Mouse (Mus musculus) heart, adult 8-10 months (tissue): ENCODE measurements around the gene Nlrp3. TPM values are rescaled to one million over a fixed set of nuclear protein-coding genes. Genes with fewer than 3 reads are reported as not detected.
"Not testable (repeated sequence)": the region's sequence is repeated elsewhere in the genome, so short reads cannot be mapped to it uniquely, and the experiment has no call there.

Experiments used
- DNase-seq: peaks from one replicate; pipeline ENCODE4 v3.0.0; 2022; ENCODE audit warnings: low spot score
- total RNA-seq, 4 experiments: library from RNA; stranded (reverse); gene quantifications; 2 replicates each; pipeline ENCODE4 v1.2.4; 2022

Nlrp3 gene
- total RNA-seq, 4 experiments from 2014 or later, result 0.25 to 0.92 (median 0.43) TPM

- DNase-seq, result no peak
Measured at GRCm38 (mm10) chr11:59531562-59531961, 9.8 kb upstream of the Nlrp3 start.

GRCm38 (mm10) chr11:59537218-59538130 is 3.9 kb upstream of the Nlrp3 start:
- DNase-seq, result no peak

- peak; percentile 43 for DNase-seq
Measured at GRCm38 (mm10) chr11:59538387-59538786, 3.0 kb upstream of the Nlrp3 start.

GRCm38 (mm10) chr11:59540123-59540522 is 1.2 kb upstream of the Nlrp3 start:
- no peak for DNase-seq

GRCm38 (mm10) chr11:59542442-59542841 is 1.1 kb downstream of the Nlrp3 start:
- peak; percentile 21 for DNase-seq

- no peak for DNase-seq
Measured at GRCm38 (mm10) chr11:59543376-59543775, 2.0 kb downstream of the Nlrp3 start.

GRCm38 (mm10) chr11:59544005-59544404 is 2.6 kb downstream of the Nlrp3 start:
- DNase-seq, result no peak

- no peak for DNase-seq
Measured at GRCm38 (mm10) chr11:59554127-59554526, 12.8 kb downstream of the Nlrp3 start.

- no peak for DNase-seq
Measured at GRCm38 (mm10) chr11:59554535-59554934, 13.2 kb downstream of the Nlrp3 start.

- DNase-seq, result no peak
Measured at GRCm38 (mm10) chr11:59560906-59561305, 19.5 kb downstream of the Nlrp3 start.

- no peak for DNase-seq
Measured at GRCm38 (mm10) chr11:59562336-59562735, 21.0 kb downstream of the Nlrp3 start.

- no peak for DNase-seq
Measured at GRCm38 (mm10) chr11:59562837-59563236, 21.5 kb downstream of the Nlrp3 start.

- no peak for DNase-seq
Measured at GRCm38 (mm10) chr11:59569306-59569705, 27.9 kb downstream of the Nlrp3 start.

GRCm38 (mm10) chr11:59575726-59576125 is 34.4 kb downstream of the Nlrp3 start:
- DNase-seq, result no peak

GRCm38 (mm10) chr11:59576135-59576534 is 34.8 kb downstream of the Nlrp3 start, which contains the start of gene Olfr222:
TSS of gene Olfr222 (minus strand) at chr11:59576235.
- not testable (repeated sequence) for DNase-seq

- no peak for DNase-seq
Measured at GRCm38 (mm10) chr11:59584539-59584938, 43.2 kb downstream of the Nlrp3 start.

- no peak for DNase-seq
Measured at GRCm38 (mm10) chr11:59589496-59589895, 48.1 kb downstream of the Nlrp3 start.

GRCm38 (mm10) chr11:59593189-59593588 is 51.8 kb downstream of the Nlrp3 start, which contains the start of gene Olfr223:
TSS of gene Olfr223 (minus strand) at chr11:59593289.
- no peak for DNase-seq

GRCm38 (mm10) chr11:59596091-59596490 is 54.7 kb downstream of the Nlrp3 start:
- DNase-seq, result no peak

- no peak for DNase-seq
Measured at GRCm38 (mm10) chr11:59596950-59597349, 55.6 kb downstream of the Nlrp3 start.

- DNase-seq, result no peak
Measured at GRCm38 (mm10) chr11:59599211-59599610, 57.8 kb downstream of the Nlrp3 start.

- DNase-seq, result no peak
Measured at GRCm38 (mm10) chr11:59600872-59601271, 59.5 kb downstream of the Nlrp3 start.

- DNase-seq, result no peak
Measured at GRCm38 (mm10) chr11:59602287-59602686, 60.9 kb downstream of the Nlrp3 start.
